Mouse (Mus musculus): ENCODE results near the gene Kctd12b. TPM values are rescaled to one million over a fixed set of nuclear protein-coding genes. Genes with fewer than 3 reads are reported as not detected.
"Not testable (repeated sequence)": the region's sequence is repeated elsewhere in the genome, so short reads cannot be mapped to it uniquely, and the experiment has no call there.

Gene Kctd12b
- polyA plus RNA-seq, 1 experiment from 2014 or later, result 5.6 TPM

GRCm38 (mm10) chrX:153668233-153668632 lies 28.0 kb downstream of the Kctd12b start:
- H3K9ac ChIP-seq (ENCODE audit: low read length); H3K9me3 ChIP-seq (replicated peaks; ENCODE audit: control insufficient read depth, low read length); H3K27me3 ChIP-seq (ENCODE audit: control insufficient read depth, insufficient read depth, low read length); H3K27ac ChIP-seq (ENCODE audit: low read length); ATAC-seq (ENCODE audit: insufficient read depth, low FRiP score); H3K4me1 ChIP-seq (ENCODE audit: control insufficient read depth, insufficient read depth, low read length); H3K4me2 ChIP-seq (ENCODE audit: low read depth, low read length); H3K36me3 ChIP-seq (ENCODE audit: control insufficient read depth, insufficient read depth, low read length); H3K4me3 ChIP-seq (replicated peaks; ENCODE audit: low read length): not testable (repeated sequence)
- WGBS, result 70% methylated on average over 2 of the region's 2 CpGs

GRCm38 (mm10) chrX:153664903-153665302 lies 31.3 kb downstream of the Kctd12b start:
- H3K27ac ChIP-seq (ENCODE audit: low read length), result no peak overlapping the region
- H3K4me2 ChIP-seq (ENCODE audit: low read depth, low read length), result no peak overlapping the region
- WGBS, result 55% methylated on average over 3 of the region's 3 CpGs
- no peaks in the 10 kb centered on the region for H3K36me3 ChIP-seq (ENCODE audit: control insufficient read depth, insufficient read depth, low read length)
- no peaks in the 10 kb centered on the region for H3K9me3 ChIP-seq (replicated peaks; ENCODE audit: control insufficient read depth, low read length)
- H3K27me3 ChIP-seq (ENCODE audit: control insufficient read depth, insufficient read depth, low read length), result no peaks in the 10 kb centered on the region
- H3K9ac ChIP-seq (ENCODE audit: low read length), result no peak overlapping the region
- no peak overlapping the region for H3K4me3 ChIP-seq (replicated peaks; ENCODE audit: low read length)
- ATAC-seq (ENCODE audit: insufficient read depth, low FRiP score), result no peak
- H3K4me1 ChIP-seq (ENCODE audit: control insufficient read depth, insufficient read depth, low read length), result no peaks in the 10 kb centered on the region

GRCm38 (mm10) chrX:153656949-153657348 lies 39.2 kb downstream of the Kctd12b start:
- H3K4me2 ChIP-seq (ENCODE audit: low read depth, low read length), result no peak overlapping the region
- H3K4me3 ChIP-seq (replicated peaks; ENCODE audit: low read length), result no peak overlapping the region
- H3K27ac ChIP-seq (ENCODE audit: low read length), result no peak overlapping the region
- no peaks in the 10 kb centered on the region for H3K4me1 ChIP-seq (ENCODE audit: control insufficient read depth, insufficient read depth, low read length)
- H3K36me3 ChIP-seq (ENCODE audit: control insufficient read depth, insufficient read depth, low read length), result no peaks in the 10 kb centered on the region
- H3K9ac ChIP-seq (ENCODE audit: low read length), result no peak overlapping the region
- no peaks in the 10 kb centered on the region for H3K9me3 ChIP-seq (replicated peaks; ENCODE audit: control insufficient read depth, low read length)
- no peaks in the 10 kb centered on the region for H3K27me3 ChIP-seq (ENCODE audit: control insufficient read depth, insufficient read depth, low read length)
- ATAC-seq (ENCODE audit: insufficient read depth, low FRiP score), result no peak
- WGBS, result 69% methylated on average over 3 of the region's 3 CpGs

- Histone ChIP-seq H3K4me2 (ENCODE audit: low read depth, low read length) (no peak overlapping the region), H3K27ac (ENCODE audit: low read length) (no peak overlapping the region), H3K4me1 (ENCODE audit: control insufficient read depth, insufficient read depth, low read length) (no peaks in the 10 kb centered on the region), H3K4me3 (replicated peaks; ENCODE audit: low read length) (no peak overlapping the region), H3K27me3 (ENCODE audit: control insufficient read depth, insufficient read depth, low read length) (no peaks in the 10 kb centered on the region), H3K9me3 (replicated peaks; ENCODE audit: control insufficient read depth, low read length) (no peaks in the 10 kb centered on the region), H3K36me3 (ENCODE audit: control insufficient read depth, insufficient read depth, low read length) (no peaks in the 10 kb centered on the region), H3K9ac (ENCODE audit: low read length) (no peak overlapping the region)
- 66% methylated on average over 3 of the region's 3 CpGs for WGBS
- no peak for ATAC-seq (ENCODE audit: insufficient read depth, low FRiP score)
Observed at GRCm38 (mm10) chrX:153640615-153641014, 55.6 kb downstream of the Kctd12b start.

GRCm38 (mm10) chrX:153636247-153636646 lies 59.9 kb downstream of the Kctd12b start:
- Histone ChIP-seq H3K9ac (ENCODE audit: low read length) (no peak overlapping the region), H3K4me3 (replicated peaks; ENCODE audit: low read length) (no peak overlapping the region), H3K4me1 (ENCODE audit: control insufficient read depth, insufficient read depth, low read length) (no peaks in the 10 kb centered on the region), H3K27me3 (ENCODE audit: control insufficient read depth, insufficient read depth, low read length) (no peaks in the 10 kb centered on the region), H3K36me3 (ENCODE audit: control insufficient read depth, insufficient read depth, low read length) (no peaks in the 10 kb centered on the region), H3K27ac (ENCODE audit: low read length) (no peak overlapping the region), H3K4me2 (ENCODE audit: low read depth, low read length) (no peak overlapping the region), H3K9me3 (replicated peaks; ENCODE audit: control insufficient read depth, low read length) (no peaks in the 10 kb centered on the region)
- ATAC-seq (ENCODE audit: insufficient read depth, low FRiP score), result no peak
- WGBS, result 0% methylated on average over 1 of the region's 1 CpGs

Other genes with a start within 250 kb of the Kctd12b start
- gene Ubqln2, start 198.2 kb downstream of the Kctd12b start, polyA plus RNA-seq (2015; fragmentation: Nextera tagmentation; extraction: Ambion mirVana), result 11.7 and 12.9 TPM in 2 replicates
- 0.36 TPM in 1 of 2 replicates, not detected in the other for gene Cypt3, start 137.8 kb downstream of the Kctd12b start, polyA plus RNA-seq (2015; fragmentation: Nextera tagmentation; extraction: Ambion mirVana)
- gene Nbdy, start 27.2 kb upstream of the Kctd12b start, polyA plus RNA-seq (2015; fragmentation: Nextera tagmentation; extraction: Ambion mirVana), result 86.8 and 93.7 TPM in 2 replicates
- gene Spin2c, start 135.8 kb upstream of the Kctd12b start, polyA plus RNA-seq (2015; fragmentation: Nextera tagmentation; extraction: Ambion mirVana), result 10.3 and 10.9 TPM in 2 replicates